Mouse (Mus musculus) small intestine, adult 2 months (tissue): ENCODE measurements around the gene 9630041A04Rik.

Source experiments
- CTCF ChIP-seq: fragments of 200-500 bp; IDR thresholded peaks from 2 replicates; pipeline ENCODE4 v1.5.1; 2012; ENCODE audit warnings: low read depth, mild to moderate bottlenecking, control low read depth, inconsistent platforms, low read length, moderate library complexity, mixed read lengths; ENCODE audit not compliant: insufficient replicate concordance, insufficient read length; ENCODE audit errors: extremely low read depth
- POLR2A ChIP-seq: fragments of 200-500 bp; IDR thresholded peaks from 2 replicates; pipeline ENCODE4 v1.6.1; 2012; ENCODE audit warnings: low read depth, mild to moderate bottlenecking, control low read depth, inconsistent platforms, low read length, moderate library complexity

DNA sequence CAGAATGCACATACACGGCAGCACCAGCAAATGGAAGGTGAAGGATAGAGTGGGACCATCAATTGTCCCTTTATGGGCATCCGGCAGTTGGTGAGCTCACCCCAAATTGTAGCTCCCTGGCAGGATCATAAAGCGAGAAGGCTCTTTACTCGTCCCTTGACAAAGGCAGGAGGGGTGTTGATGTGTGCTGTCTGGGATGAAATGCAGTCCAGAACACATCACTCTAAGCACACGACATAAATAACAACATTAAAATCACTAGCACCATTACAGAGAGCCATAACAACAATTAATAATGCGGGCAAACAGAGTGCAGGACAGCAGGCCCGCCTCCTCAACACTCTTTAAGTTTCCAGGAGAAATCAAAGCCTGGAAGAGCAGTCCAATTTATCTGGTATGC, 120.7 kb downstream of the 9630041A04Rik start:
- TF ChIP-seq CTCF (no peak), POLR2A (no peak)
